Mouse (Mus musculus) ZHBTc4 (cell line): Measurements from ENCODE around the gene Cfap73.

Experiments used
- DNase-seq: peaks from one replicate; pipeline ENCODE4 v3.0.0-alpha.2; 2011; ENCODE audit warnings: low read depth, low spot score

Gene Cfap73

DNA sequence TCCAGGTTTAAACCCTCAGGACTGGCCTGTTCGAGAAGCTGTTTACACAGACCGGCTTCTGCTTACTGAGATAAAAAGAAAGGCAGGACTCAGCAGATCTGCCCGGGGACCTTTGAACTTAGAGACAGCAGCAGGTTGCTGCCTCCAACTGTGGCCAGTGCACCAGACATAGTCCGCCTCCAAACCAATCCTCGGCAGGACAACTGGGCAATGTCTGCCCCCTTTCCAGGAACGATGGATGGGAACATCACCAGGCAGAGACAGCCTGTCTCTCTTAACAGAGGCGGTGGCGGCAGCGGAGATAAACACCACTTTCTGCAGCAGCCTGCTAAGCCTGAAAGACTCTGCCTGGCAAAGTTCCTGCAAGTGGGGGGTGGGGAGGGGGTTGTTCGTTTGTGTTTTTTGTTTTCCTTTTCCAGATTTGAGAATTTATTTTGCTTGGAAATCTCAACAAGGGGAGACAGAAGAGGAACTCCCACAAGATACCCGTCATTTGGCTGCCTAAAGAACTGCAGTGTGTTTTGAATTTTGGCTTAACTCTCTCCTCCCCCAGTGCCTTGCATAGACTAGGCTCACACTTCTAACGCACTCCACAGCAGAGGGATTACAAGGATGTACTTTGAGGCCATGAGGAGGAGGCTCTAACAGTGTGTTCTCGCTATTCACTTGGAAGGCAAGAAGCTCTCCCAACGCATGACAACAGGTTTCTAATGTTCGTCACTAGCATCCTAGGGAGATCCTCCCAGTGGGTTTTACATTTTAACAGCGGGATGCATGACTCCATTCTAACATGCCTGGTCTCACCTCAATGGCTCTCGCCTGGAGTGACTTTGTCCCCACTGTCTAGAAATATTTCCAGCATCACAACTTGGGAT lies 47.1 kb downstream of the Cfap73 start:
- peak; percentile 40 for DNase-seq

DNA sequence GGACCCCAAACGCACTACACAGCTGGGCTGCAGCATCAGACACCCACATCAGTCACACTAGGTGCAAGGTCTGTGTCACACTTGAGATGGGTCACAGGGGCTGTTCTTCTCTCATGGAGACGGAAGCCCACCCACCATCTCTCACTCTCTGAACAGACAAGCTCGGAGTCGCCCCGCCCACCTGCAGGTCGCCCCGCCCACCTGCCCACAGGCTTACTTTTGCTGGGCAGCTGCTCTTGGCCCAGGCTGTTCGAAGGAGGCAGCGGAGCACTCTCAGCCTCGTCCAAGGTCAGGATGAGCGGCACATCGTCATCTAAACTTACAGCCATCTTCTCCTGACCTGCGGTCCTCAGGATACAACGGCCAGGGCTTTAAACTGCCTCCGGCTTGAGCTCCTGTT lies 49.1 kb downstream of the Cfap73 start:
- DNase-seq: peak; percentile 61

DNA sequence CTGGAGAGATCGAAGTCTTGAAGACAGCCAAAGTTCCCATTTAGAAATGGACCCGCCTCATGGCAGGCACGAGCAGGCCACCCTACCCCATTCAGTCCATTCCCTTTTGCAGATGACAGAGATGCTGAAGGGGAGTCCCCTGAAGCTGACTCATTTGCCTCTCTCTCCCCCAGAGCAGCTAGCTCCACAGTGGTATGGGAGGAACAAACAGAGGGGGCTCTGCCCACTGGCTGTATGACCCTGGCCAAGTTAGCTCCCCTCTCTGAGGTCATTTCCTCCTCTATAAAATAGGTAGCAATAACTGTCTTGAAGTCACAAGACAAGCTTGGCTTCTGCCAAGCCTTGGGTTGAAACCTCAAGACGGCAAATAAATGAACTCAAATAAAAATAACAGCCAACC lies 50.5 kb downstream of the Cfap73 start:
- no peak for DNase-seq

DNA sequence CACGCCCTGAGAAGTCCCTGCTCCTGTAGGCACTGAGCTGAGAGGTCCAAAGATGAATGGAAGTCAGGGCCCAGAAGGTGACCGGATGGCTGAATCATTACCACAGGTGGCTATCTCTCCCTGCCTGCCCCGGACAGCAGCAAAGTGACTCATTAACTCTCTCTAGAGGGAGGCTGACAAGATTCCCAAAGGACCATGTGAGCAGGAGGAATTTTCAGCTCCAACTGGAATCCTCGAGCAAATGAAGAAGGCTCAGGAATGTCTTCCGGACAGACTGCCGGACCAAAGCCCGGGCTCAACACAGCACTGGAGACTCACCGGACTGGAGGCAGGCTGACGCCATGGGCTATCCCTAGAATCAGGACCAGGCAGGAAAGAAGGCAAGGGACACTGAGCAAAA lies 52.0 kb downstream of the Cfap73 start:
- no peak for DNase-seq

DNA sequence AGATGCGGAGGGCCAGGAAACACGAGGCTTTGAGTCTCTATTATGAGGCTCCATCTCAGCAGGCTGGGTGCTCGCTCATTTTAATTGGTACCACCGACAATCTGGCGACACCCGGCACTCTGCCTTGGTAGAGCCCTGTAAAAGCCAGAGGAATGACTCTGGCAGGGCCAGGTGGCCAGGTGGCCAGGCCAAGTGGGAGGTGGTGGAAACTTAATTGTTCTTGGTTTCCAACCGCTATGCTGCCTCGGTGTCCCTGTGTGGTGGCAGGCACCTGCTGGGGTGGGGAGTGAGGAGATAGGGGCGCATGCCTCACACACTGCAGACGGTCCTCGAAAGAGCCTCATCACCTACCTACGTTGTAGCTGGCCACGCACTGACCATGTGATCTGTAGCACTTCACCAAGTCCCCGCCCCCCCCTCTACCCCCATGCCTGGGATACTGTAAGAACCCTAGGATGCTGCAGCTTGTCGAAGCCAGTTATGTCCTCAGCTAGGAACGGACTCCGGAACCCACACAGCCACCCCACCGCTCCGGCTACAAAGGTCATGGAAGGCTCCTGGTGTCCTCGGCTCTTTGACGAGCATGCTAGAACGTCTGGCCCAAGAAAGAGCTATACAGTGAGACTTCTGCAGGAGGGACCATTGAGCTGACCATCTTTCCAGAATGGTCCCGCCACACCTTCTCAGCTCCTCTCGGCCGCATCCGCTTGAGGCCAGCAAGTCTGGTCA lies 54.0 kb downstream of the Cfap73 start:
- DNase-seq: no peak

DNA sequence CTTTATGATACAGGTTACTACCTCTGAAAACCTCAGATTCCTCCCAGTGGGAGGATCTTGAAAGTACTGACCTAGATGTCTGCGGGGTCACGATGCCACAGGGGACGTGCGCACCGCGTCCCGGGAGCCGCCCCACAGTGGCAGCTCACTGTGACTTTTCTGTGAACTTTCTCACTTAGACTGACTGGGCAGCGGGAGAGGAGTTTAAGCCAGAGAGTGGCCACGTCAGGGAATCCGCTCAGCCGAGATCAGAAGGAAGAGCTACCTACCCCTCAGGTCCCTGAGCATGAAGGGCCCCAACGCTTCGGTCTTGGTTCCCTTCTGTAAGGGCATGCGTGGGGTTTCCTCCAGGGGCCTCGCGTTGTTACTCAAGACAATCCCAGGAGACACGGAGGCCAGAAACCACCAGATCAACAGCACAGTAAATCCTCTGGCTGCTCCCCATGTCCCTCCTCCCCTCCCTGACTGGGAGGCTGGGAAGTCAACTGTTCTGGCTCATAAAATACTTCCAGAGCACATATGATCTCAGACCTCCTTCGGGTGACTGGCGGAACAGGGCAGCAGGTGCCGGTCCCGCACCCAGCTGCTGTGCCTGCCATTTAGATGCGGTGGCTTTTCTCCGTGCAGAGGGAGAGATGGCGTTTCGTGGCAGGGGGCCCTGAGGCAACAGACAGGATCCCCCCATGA lies 54.7 kb downstream of the Cfap73 start:
- peak; percentile 36 for DNase-seq

DNA sequence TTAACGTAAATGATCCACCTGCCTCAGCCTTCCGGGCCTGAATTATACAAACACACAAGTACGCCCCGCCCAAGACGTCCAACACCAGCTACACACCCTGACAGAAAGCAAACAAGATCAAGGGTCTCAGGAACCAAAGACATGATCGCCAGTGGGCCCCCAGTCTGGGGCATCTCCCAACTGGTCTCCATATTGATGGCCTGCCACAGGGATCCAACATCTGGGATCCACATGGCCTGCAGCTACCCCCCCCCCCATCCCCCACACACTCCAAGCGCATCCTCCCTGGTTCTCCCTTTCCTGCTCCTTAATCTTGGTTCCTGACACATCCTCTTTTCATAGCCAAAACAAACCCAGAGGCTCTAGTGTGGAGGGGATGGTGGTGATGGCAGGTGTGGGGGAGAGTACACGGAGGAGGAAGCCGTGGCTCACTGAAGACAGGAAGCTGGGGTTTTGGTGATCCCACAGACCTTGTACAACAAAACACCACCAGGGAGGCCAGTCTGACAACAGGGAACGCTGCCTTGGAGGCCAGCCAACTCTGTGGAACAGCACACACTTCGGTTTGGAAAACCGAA lies 55.4 kb downstream of the Cfap73 start:
- DNase-seq: no peak
